Mouse (Mus musculus) brain, embryonic 14.5 days (tissue): Measurements from ENCODE around the gene Atp6v1f.

Experiments
- CTCF ChIP-seq: fragments of 200-500 bp; IDR thresholded peaks from 2 replicates; pipeline ENCODE4 v1.5.1; 2012; ENCODE audit warnings: inconsistent platforms, mild to moderate bottlenecking, moderate library complexity, borderline replicate concordance; ENCODE audit not compliant: insufficient read depth, insufficient read length; ENCODE audit errors: extremely low read depth
- POLR2A ChIP-seq: fragments of 200-500 bp; IDR thresholded peaks from 2 replicates; pipeline ENCODE4 v1.6.1; 2012; ENCODE audit warnings: mild to moderate bottlenecking, inconsistent platforms, borderline replicate concordance; ENCODE audit not compliant: poor library complexity, insufficient read depth, insufficient read length, severe bottlenecking; ENCODE audit errors: extremely low read depth

DNA sequence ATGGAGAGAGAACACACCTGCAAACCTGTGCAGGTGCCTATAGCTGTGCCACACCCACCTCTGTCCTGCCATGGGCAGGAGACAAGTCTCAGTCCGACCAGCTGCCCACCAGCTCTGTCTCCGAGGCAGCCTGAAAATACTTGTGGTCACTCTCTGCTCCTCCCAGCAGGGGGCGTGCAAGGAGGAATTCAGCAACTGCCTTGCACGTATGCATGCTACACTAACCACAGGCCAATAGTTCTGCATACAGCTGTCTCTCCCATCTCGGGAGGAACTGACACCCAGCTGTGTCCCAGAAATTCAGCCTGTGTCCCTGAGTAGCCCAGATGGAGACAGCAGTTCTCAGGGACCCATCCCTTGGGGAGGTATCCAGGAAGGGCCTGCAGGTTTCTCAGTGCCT, 49.6 kb downstream of the Atp6v1f start:
- peak; percentile 73 for TF ChIP-seq CTCF
- no peak for TF ChIP-seq POLR2A
